Mouse (Mus musculus): ENCODE data around the gene P3h3.

The P3h3 gene

GRCm38 (mm10) chr6:124865766-124866362 lies 8.3 kb upstream of the P3h3 start:
- no peak for DNase-seq (ENCODE audit: low spot score)

DNA sequence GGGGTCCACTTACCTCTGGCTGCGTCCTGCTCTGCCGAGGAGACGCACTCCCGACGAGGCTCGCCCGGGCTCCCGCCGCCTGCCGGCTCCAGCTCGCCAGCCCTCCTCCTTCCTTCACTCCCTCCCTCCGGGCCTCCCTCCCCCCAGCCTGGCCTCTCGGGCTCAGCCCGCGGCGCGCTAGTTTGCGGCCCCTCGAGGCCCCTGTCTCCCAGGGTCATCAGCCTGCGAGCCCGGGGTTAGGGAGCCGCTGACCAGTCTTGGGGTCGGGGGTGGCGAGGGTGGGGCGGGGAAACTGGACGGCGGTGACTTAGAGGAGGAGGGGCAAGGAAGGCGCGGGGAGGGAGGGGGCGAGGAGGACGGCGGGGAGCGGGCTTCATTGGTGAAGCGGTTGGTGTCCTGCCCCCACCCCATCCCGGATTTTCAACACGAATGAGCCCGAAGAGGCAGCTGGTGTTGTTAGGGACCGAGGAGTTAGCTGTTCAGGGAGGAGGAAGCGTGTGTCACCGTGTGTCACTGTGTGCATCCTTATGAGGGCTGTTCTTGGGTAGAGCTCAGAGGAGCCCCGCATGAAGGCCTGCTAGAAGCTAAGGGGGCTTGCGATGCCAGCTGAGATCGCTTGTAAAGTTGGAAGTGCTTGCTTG lies 6.2 kb upstream of the P3h3 start, which contains the start of gene Gpr162:
TSS of gene Gpr162 (minus strand) at position 326 of the 641 bp plus-strand sequence.
- DNase-seq (ENCODE audit: low spot score): peak; percentile 81

GRCm38 (mm10) chr6:124863125-124863657 lies 5.6 kb upstream of the P3h3 start:
- no peak for DNase-seq (ENCODE audit: low spot score)

DNA sequence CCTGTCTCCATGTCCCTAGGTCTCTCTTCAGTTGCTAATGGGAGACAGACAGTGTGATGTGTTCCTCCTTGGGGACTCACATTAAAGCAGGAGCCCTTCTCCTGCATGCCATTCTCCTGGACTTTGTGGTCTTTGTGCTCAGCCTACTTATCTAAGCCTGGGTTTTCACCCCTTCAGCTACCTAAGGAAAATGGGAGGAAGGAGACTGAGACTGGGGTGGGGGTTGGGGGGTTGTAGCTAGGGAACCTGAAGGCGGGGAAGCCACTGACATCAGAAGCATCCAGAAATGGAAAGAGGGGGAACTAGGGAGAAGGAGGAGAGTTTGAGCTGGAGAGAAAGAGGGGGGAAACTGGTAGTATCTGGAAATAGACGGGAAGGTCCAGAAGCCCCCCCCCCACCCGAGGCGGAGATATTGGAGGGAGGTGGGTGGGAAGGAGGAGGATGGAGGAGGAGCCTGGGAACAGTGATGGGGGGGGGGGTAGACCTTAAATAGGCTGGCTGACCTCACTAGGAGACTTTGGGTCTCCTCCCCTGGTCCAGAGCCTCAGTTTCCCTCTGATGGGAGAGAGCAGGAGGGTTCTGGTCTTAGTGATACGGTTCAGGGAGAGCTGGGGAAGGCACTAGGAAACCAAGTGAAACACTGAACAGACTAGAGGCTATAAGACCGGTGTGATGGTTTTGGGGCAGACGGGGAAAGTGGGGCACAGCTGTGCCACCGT lies 5.0 kb upstream of the P3h3 start:
- DNase-seq (ENCODE audit: low spot score): no peak

- no peak for DNase-seq (ENCODE audit: low spot score)
Observed at GRCm38 (mm10) chr6:124861802-124862201, 4.2 kb upstream of the P3h3 start.

DNA sequence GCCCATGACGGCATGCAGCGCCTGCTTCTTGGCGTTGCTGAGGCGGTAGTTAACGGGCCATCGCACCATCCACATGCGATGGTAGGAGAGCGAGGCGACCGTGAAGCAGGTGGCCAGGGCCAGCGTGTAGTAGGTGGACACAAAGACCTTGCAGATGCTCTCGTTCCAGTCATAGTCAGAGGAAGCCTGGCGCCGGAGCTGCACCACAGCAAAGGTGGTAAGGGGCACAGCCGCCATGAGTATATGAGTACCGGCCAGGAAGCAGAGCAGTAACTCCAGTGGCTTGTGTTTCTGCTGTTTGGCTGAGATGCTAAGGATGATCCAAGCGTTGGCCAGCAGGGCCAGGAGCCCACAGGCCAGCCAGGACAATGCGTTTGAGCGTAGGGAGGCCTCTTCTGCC lies 3.7 kb upstream of the P3h3 start:
- no peak for DNase-seq (ENCODE audit: low spot score)

- no peak for DNase-seq (ENCODE audit: low spot score)
Observed at GRCm38 (mm10) chr6:124860511-124860910, 3.0 kb upstream of the P3h3 start.

DNA sequence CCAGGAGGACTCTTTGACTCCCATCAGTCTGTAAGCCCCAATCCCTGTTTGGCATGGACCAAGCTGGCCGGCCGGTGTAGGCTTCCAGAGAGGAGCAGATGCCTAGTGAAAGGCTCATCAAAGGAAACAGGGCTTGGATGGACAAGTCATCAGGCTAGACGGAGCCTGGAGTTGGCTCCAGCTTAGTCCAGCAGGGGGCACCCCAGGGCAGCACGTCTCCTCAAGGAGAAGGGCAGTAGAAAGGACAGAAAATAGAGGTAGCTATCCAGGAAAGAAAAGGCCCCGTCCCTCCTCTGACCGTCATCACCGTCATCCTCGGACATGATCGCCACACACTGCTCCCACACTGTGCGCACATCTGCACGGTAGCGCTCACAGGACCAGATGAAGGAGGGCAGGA lies 2.2 kb upstream of the P3h3 start:
- peak; percentile 95 for DNase-seq (ENCODE audit: low spot score)

GRCm38 (mm10) chr6:124858561-124859318 lies 1.2 kb upstream of the P3h3 start:
- DNase-seq (ENCODE audit: low spot score): no peak

- peak; percentile 42 for DNase-seq (ENCODE audit: low spot score)
Observed at GRCm38 (mm10) chr6:124857840-124858530, 433 bp upstream of the P3h3 start.

GRCm38 (mm10) chr6:124856321-124856720 lies 1.2 kb downstream of the P3h3 start:
- no peak for DNase-seq (ENCODE audit: low spot score)

DNA sequence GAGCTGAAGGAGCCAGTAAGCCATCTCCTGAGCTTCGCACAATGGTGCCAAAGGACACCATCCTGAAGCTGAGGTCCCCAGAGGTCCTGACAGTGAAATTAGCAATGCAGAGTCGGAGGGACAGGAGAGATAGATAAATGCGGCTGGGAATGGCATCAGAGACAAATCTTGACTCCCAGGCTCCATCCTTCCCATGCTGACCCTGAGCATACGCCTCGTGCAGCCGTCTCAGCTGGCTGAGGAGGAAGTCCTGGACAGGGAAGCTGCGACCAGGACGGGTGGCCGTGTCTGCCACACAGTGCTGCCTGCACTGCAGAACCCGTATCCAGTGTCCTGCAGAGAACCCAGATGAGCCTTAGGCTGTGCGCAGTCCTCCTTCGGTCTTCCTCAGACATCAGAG lies 2.9 kb downstream of the P3h3 start:
- no peak for DNase-seq (ENCODE audit: low spot score)

DNA sequence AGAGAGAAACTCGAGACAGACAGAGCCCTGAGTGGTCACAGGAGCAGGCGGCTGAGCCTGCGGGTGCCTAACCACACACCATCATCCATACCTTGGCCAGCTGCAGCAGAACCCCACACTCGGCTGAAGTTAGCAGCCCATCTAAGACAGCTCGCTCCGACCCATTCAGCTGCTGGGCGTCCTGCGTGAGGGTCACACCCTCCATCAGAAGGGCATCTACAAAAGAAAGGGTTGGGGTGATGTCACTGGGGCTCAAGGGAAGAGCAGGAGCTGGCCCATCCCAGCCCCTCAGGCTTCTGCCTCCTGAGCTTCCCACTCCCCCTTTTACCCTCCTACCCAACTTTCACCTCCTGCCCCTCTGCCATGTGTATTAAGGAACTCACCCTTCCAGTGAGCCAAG lies 7.0 kb downstream of the P3h3 start:
- DNase-seq (ENCODE audit: low spot score): no peak

GRCm38 (mm10) chr6:124847305-124847704 lies 10.2 kb downstream of the P3h3 start:
- peak; percentile 95 for DNase-seq (ENCODE audit: low spot score)

- no peak for DNase-seq (ENCODE audit: low spot score)
Observed at GRCm38 (mm10) chr6:124840241-124841167, 17.0 kb downstream of the P3h3 start, which contains the start of gene Gnb3. TSS of gene Gnb3 (minus strand) at chr6:124840275.

DNA sequence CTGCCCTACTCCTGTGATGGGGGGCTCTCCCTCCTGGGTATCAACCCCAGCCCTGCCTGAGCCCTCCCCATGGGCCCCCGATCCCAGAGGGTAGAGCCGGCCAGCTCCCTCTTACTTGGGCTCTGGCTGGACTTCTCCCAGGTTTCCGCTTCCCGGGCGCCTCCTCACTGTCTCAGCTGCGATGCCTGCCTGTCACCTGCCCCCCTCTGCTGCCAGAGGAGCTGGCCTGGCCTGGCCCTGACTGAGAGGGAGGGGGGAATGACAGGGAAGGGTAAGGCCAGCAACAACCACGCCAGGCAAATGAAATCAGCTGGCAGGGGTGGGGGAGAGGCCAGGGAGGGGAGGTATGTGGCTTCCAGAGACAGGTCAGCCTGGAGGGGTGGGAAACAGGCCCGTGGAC lies 17.7 kb downstream of the P3h3 start:
- no peak for DNase-seq (ENCODE audit: low spot score)

- DNase-seq (ENCODE audit: low spot score): no peak
Observed at GRCm38 (mm10) chr6:124836411-124836810, 21.1 kb downstream of the P3h3 start.

- no peak for DNase-seq (ENCODE audit: low spot score)
Observed at GRCm38 (mm10) chr6:124835531-124835930, 22.0 kb downstream of the P3h3 start.

DNA sequence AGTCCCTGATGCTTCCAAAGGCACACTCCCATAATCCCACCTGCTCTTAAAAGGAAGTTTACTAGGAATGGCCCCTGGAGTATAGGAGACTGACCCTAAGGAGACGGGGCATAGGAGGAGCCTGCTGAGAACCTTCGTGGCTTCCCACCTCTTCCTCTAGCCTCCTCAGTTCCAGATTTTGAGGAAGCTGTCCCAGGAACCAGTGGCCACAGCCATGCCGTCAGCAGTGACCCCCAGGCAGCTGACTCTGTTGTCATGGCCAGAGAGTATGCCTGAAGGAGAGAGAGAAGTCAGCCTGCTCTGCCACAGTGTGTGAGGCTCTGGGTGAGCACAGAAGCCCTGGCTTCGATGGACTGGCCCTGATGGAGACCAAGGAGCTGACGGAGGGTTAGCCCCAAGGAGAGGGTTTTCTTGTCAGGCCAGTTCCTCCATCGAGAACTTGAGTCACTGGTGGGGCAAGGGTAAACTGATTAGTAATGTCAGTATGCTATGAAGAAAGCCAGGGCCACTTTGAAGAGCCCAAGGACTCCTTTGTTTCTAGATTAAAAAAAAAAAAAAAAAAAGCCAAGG lies 23.0 kb downstream of the P3h3 start:
- DNase-seq (ENCODE audit: low spot score): no peak

GRCm38 (mm10) chr6:124831649-124832048 lies 25.9 kb downstream of the P3h3 start:
- no peak for DNase-seq (ENCODE audit: low spot score)
